Mouse (Mus musculus) right cerebral cortex, postnatal 36 days (tissue): ENCODE measurements around the gene Dlg2.

ENCODE experiments used
- DNase-seq, 2 experiments: peaks; one replicate each; pipeline ENCODE4 v3.0.0; 2022; ENCODE audit warnings: low spot score in 2 of 2, mixed read lengths in 1 of 2

The Dlg2 gene

DNA sequence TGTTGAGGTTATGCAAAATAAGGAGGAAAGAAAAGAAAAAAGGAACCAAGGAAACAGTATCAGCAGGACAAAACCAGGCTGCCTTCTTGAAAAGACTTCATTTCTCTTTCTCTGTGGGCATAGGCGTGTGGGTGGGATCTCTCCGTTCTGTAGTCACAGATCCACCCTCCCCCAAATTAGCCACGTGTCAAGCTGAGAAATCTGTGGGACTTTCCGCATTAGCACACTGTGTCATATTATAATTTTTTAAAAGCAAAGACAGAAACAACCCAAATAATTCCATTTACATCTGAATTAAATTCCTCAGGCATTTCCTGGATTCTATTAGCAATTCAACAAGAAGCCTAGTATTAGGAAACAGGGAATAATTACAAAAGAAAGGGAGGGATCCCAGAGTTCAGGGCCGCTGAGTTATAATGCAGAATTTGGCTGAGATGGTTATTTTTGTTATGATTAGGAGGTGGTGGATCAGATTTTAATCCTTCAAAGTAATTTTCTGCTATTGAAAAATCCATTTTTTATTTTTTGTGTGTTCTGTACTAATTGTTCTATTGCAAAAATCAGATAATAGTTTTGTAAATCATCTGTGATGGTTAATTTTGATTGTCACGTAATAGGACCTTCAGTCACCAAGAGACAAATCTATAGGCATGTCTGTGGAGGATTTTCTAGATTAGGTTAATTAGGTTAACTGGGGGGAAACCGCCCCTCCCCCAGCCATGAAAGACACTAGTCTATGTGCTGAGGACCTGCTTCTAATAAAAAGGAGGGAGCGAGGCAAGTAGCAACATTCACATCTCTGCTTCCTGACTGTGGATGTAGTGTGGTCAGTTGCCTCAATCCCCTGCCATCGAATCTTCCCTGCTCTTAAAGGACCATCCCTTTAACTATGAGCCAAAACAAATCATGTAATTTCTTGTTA lies 63.3 kb downstream of the Dlg2 start:
- DNase-seq, result peak; percentile 16 to 36

DNA sequence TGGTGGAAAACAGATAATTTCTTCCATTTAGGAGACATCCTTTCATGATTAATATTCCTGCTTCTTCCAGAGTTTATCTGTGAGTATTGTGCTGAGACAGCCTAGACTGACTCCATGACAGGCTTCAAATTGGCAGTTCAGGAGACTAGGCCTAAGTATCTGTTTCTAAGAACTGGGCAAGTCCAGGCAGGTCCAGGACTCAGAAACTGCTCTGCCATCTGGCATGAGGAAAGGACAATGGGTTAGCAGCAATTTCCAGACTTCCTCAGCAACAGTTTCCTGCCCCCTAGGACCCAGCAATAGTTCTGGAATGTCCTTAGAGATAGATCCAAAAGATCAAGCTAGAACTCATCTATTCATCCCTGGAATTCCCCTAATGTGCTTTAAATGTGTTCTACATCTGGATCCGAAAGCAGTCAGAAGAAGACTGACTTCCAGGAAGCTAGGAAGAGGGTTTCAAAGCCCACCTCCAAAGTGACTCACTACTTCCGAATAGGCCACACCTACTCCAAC lies 64.4 kb downstream of the Dlg2 start:
- no peak for DNase-seq

DNA sequence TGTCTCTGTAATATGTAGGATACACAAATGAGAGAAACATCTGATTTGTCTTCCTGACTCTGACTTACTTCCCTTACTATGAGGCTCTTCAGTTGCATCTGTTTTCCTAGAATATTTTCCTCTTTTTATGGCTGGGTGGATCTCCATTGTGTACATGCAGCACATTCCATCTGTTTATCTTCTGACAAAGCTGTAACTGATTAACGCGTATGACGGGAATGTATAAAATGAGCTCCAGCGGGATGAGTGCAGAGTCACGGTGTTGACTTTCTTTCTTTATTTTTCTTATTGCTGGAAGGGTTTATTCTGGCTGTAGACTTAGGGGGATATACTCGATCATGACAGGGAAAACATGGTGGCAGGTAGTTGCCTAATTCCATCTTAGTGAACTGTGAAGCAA lies 76.9 kb downstream of the Dlg2 start:
- no peak for DNase-seq

DNA sequence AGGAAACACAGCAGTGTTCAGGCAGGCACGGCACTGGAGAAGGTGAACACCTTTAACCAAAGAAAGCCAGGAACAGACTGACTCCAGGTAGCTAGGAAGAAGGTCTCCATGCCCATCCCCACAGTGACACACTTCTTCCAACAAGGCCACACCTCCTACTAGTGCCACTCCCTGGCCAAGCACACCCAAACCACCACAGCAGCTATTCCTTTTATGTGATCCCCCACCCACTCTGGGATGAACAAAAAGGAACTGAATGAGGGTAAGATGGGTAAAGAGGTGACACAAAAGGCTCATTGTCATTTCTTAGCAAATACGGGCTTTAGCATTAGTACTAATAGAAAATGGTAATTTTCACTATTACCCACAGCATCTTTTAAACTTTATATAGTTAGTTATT lies 77.9 kb downstream of the Dlg2 start:
- DNase-seq, result no peak

DNA sequence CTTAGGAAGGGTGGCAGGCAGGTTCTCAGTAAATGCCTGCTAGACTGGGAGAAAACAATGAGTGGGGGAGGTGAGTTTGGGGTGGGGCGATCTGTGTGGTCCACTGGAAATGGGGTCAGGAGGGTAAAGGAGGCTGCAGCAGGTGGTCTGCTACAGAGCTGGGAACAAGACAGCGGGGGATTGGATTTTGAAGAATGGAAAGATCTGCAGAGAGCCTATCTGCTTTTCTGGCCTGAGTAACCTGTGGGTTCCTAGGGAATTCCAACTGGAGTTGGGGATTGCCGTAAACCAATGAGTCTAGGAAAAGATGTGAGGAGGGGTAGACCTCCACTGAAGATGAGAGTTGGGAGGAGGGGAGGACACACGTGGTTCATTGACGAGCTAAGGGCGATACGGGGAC lies 92.7 kb downstream of the Dlg2 start:
- no peak for DNase-seq

DNA sequence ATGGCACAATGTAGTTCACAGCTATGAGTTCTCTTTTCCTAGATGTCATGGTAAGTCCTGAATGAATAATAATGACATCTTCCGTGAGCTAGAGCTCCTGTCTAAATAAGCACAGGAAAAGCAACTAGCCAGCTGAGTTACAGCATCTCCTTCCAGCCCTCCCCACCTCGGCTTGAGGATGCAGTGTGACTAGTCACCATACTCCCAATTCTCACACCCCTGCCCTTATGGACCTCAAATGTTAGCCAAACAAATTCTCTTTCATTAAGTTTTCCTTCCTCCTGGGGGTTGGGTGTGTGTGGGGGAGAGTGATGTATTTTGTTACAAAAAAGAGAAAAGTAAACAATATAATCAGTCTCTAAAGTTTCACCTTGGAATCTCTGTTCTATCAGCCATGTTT lies 111.3 kb downstream of the Dlg2 start:
- no peak for DNase-seq

DNA sequence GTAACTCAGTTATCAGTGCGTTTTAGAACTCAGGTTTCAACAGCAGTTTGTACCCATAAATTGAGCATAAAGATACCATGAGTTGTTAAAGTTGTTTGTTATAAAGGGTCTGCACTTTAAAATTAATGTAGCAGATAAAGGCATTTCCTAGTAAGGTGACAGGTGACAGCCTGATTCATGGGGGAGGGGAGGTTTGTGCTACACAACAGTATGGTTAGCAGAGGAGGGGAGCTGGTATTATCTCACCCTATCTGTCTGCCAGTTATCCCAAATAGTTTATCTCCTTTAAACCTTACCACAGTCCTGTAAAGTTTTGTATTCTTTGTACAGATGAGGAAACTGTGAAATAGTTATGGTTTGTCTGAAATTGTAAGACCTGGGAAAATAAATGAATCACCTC lies 111.8 kb downstream of the Dlg2 start:
- DNase-seq, result no peak

DNA sequence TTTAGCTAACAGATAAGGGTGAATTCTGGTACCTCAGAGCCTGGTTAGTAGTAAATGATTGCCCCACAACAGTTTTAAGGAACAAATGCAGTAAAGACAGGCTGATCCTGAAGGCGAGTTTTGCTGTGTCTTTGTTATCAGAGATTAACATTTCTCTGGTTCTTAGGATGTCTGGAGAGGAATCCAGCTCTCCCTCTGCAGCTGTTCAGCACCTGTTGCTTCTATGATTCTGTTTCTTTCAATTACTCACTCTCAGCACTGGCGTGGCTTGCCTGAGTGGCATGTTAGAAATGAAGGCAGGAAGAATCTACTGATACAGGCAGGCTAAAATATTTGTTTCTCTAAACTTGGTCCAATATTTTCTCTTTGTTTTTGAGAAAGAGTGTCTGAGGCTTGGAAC lies 133.3 kb downstream of the Dlg2 start:
- DNase-seq, result no peak

DNA sequence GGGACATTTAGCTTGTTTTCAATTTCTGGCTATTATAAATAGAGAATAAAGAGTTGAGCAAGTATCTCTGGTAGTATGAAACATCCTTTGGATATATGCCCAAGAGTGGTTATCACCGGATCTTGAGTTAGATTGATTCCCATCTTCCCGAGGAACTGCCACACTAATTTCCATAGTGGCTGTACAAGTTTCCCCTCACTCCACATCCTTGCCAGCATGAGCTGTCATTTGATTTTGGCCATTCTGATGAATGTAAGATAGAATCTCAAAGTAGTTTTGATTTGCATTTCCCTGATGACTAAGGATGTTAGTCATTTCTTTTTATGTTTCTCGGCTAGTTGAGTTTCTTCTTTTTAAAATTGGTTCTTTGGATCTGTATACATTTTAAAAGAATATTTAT lies 154.1 kb downstream of the Dlg2 start:
- no peak for DNase-seq

DNA sequence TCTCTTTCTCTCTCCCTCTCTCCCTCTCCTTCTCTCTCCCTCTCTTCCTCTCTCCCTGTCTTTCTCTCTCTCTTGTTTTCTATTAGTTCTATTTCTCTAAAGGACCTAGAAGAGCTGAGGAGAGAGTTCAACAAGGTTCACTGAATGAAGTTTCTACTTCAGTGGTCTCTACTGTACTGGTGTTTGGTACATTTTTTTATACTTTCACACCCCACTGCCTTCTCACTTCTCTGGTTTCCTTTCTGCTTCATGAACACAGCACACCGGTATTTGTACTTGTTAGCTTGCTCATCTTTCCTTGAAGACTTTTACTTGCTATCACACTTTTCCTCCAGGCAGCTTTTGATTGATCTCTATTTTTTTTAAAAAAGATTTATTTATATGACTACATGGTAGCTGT lies 173.0 kb downstream of the Dlg2 start:
- DNase-seq, result no peak

DNA sequence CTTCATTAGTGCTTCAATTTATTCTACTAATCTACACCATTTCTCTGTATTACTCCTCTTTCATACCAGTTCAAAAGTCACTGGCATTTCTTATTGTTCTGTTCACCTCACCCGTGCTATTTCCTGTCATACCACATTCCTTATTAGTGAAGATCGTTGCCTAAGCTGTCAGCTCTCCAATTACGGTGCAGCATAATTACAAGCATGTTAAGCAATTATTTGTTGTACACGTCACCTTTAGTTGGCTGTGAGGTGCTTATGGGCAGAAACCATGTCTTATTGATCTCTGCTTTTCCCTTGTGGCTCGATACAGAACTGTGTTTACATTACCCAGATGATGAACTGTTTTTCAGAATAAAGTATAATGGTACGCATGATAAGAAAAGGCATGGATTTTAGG lies 174.7 kb downstream of the Dlg2 start:
- DNase-seq, result no peak

DNA sequence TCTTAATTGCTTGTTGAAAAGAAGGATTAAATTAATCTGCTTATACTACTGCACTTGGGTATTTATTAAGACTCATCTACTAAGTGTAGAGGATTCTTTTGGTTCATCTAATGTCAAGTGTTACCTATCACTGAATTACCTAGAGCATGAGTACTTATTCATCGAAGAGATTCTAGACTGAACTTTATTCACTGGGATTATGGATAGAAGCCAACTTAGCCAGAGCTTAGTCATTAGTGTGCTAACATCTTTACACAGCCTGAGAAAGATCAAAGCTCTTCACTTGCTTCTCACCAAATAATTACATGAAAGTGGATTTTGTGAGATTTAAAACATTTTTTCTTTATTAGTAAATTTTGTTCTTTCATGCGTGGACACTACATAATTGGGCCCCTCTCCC lies 175.1 kb downstream of the Dlg2 start:
- no peak for DNase-seq

DNA sequence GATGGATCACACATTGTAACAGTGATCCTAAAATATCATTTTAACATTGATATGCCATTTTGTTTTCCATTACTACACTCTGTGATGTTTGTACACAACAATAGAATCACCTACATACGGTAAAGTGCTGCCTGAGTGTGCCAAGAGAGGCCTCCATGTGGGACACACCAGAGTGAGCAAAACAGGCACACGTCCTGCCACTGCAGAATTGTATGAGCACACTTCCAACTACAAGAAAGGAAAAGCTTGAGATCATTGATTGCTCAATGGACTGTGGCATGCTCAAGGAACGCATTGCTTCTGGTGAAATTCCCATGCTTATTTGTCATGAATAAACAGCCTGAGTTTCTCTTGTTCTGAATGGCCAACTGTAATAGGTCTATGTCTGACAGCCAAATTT lies 182.1 kb downstream of the Dlg2 start:
- DNase-seq, result no peak

DNA sequence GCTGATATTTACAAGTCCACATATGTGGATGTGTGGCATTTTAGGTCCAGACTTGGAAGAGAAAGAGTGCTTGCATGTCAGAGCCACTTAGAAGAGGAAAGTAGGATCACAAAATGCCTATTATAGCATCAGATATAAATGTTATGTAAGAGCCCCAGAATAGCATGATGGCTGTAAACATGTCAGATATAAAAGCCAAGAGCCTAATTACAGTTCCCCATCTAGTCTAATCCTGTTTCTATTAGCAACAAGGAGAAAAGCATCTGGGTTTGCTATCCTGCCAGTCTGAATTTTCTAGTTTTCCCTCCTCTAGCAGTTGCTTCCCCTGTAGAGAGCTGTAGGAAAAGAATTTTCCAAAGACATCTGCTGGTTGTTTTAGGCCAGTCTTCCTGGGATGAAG lies 217.6 kb downstream of the Dlg2 start:
- DNase-seq, result peak in 1 of 2 experiments; percentile 1

DNA sequence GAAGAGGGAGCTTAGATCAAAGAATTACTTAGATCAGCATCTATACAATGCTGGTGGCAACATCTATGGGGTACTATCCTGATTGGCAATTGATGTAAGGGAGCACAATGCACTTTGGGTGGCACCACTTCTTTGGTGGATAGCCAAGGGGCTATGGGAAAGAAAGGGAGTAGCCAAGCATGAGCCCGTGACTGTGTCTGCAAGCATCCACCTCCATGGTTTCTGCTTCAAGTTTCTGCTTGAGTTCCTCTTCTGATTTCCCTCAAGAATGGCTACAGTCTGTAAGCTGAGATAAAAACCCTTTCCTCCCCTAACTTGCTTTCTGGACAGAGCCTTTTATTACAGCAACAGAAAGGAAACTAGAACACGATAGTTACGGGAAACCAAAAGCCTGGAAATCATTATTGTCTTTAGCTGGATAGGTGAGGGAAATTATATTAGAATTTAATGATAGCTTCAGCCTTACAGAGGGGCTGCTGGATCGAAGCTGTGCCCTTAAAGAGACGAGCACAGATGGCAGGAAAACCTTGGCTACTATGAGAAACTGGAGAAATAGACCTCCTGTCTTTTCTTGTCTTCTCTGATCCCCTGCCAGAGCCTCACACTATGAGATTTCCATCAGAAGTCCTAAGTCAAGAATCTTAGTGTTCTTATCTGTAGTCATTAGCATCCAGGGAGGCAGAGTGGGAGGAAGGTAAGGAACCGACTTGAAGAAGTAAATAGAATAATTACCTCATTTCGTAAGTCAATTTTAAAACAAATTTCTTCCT lies 219.9 kb downstream of the Dlg2 start:
- DNase-seq, result no peak

DNA sequence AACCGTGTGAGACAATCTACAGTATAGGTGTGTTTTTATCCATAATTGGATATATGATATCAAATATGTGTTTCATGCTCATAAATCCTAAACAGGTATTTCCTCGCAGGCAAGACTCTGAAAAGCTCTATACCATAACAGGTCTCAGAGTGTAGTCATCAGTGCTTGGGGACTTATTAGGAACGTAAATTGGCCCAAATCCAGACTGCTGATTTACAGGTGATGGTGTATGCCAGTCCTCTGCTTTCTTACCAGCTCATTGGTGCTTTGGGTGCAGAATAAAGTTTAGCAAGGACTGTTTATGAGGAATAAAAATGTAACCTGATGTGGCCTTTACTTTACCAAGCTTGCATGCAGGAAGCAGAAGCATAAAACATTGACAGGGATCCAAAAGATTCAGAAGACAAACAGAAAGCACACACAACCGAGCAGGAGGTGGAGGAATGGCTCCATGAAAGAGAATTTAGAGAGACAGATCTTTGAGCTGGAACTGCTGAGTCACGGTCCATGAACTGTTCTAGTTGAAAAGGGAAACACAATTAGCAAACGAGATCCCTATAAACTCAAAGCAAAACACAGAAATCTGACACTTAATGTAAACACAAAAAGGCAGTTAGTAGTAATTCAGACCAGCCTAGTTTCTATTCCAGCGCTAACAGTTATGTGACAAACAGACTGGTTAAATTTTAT lies 226.8 kb downstream of the Dlg2 start:
- no peak for DNase-seq

DNA sequence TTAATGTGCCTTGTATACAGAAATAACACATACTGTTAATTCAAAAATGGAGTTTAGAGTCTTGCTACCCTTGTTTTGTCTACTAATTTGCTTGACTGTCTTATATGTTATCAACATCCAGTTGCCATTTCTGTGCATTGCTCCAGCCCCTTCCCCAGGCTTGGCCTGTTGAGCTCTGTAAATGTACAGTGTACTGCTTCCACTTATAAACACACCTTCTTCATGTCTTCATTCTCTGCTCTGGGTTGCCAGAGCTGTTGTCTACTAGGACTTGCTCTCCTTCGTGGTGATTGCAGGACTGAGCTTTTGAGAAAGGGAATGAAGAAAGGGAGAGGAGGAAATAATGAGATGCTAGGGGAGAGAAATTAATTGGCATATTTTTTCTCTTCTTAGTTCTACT lies 227.5 kb downstream of the Dlg2 start:
- DNase-seq, result no peak

DNA sequence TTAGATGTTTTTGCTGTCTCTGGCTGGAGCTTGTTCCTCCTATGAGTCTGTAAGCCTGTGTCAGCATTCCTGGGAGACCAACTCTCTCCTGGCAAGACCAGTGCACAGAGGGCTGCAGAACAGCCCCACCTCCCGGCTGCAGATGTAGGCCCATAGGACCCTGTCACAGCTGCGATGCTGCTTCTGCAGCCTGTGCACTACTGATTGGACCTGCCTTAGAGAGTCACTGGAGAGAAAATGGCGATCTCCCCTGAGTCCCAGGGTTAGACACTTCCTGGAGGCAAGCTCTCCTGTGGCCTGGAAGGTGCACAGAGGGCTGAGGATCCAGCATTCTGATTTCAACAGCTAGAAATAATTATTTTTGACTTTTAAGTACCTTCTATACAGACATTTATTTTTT lies 257.6 kb downstream of the Dlg2 start:
- DNase-seq, result no peak

DNA sequence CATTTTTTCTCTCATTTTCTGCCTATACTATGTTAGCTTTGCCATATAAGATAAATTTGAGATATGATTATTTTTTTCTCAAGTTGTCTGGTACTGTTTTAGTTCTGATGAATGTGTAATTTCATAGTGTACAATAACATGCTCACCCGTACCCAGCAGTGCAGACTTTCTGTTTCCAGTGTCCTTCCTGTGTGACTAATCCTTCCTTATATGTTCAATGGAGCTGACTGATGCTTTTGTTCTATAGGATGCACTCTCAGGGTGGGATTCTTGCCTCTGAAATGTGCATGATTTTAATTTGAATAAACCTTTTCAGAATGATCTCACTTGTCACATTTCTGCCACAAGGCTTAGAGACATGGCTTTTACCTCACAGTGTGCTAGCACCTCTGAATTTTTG lies 259.9 kb downstream of the Dlg2 start:
- DNase-seq, result no peak

DNA sequence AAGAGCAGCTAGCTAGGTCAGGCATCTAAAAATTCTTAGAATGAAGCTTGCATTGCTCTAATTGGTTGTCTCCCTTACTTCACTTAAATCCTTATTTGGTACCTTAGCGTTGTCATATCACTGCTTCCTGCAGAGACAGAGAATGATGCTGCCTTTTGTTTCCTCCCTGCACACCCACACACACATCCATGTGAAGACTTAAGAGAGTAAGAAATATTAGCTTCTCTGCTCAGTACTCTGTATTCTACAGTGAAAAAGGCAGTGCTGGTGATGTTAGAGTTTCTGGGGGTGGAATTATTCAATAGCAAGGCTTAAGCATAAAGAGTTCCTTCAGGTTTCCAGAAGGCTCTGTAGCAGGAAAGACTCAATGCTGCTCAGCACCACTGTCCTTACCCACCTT lies 272.2 kb downstream of the Dlg2 start:
- DNase-seq, result no peak

DNA sequence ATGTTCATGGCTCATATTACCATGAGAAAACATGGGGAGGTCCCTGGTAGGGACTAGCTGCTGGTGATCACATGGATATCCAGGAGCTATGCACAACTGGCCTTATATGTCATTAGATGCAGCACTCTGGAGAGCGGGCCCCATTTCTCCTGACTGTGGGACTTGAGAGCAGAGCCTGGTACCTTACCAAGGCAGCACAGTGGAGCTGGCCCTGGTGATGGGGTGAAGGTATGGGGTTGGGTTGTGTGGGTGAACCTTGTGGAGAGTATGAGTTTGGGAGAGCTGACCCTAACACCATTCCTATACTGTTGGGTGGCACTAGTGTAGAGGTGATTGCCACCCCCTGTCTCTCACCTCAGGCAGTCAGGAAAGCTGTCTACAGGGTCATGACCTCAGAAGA lies 311.5 kb downstream of the Dlg2 start:
- DNase-seq, result no peak

DNA sequence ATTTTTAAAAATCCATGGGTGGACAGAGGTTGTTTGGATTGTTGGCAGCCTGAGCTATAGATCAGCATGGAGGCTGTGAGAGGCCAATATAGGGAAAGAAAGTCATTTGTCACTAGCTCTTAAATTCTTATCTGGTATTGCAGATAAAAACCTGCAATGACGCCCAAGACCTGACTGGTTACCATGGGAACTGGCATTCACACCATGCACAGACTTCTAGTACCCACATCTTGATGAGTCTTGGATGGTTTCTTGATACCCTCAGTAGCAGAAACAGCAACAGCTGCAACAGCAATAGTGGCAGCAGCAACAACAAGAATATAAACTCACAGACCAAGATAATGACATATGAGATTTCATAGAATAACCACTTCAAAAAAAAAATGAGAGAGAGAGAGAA lies 315.1 kb downstream of the Dlg2 start:
- no peak for DNase-seq
